Mouse (Mus musculus) neural tube, embryonic 11.5 days (tissue): ENCODE data around the gene Dnaic2. TPM values are rescaled to one million over a fixed set of nuclear protein-coding genes. Genes with fewer than 3 reads are reported as not detected.
A peak's percentile ranks its signal among the peaks of the same experiment; 100 is the strongest.

Experiments used
- ATAC-seq: fragments of 200-750 bp; cut with Nextera tagmentation; 2 replicates; pipeline ENCODE4 v1.8.0; 2017; ENCODE audit warnings: moderate number of reproducible peaks, mild to moderate bottlenecking, moderate TSS enrichment, moderate library complexity; ENCODE audit not compliant: insufficient read depth, low FRiP score, low TSS enrichment
- DNase-seq: peaks from one replicate; pipeline ENCODE4 v3.0.0-alpha.2; 2015; ENCODE audit warnings: low spot score
- H3K27ac ChIP-seq: fragments of 300-500 bp; sonication (generic); 2 replicates; pipeline ENCODE4 v1.5.1; 2014; ENCODE audit warnings: low read depth, mild to moderate bottlenecking, low read length
- H3K27me3 ChIP-seq: fragments of 300-500 bp; sonication (generic); 2 replicates; pipeline ENCODE4 v1.6.1; 2014; ENCODE audit warnings: mild to moderate bottlenecking, low read length, mixed read lengths; ENCODE audit not compliant: control insufficient read depth, insufficient read depth
- H3K36me3 ChIP-seq: fragments of 300-500 bp; sonication (generic); 2 replicates; pipeline ENCODE4 v1.6.1; 2014; ENCODE audit warnings: mild to moderate bottlenecking, low read length, moderate library complexity, mixed read lengths; ENCODE audit not compliant: control insufficient read depth, insufficient read depth
- H3K4me1 ChIP-seq: fragments of 300-500 bp; sonication (generic); 2 replicates; pipeline ENCODE4 v1.6.1; 2014; ENCODE audit warnings: low read length, mixed read lengths; ENCODE audit not compliant: control insufficient read depth, insufficient read depth
- H3K4me2 ChIP-seq: fragments of 300-500 bp; sonication (generic); 2 replicates; pipeline ENCODE4 v1.6.1; 2014; ENCODE audit warnings: low read depth, mild to moderate bottlenecking, moderate library complexity
- H3K4me3 ChIP-seq: fragments of 300-500 bp; sonication (generic); 2 replicates; pipeline ENCODE4 v1.5.1; 2014; ENCODE audit warnings: low read depth, low read length
- H3K9ac ChIP-seq: fragments of 300-500 bp; sonication (generic); 2 replicates; pipeline ENCODE4 v1.6.1; 2014; ENCODE audit warnings: mild to moderate bottlenecking, low read length
- H3K9me3 ChIP-seq: fragments of 300-500 bp; sonication (generic); 2 replicates; pipeline ENCODE4 v1.6.1; 2016; ENCODE audit warnings: low read length; ENCODE audit not compliant: control insufficient read depth
- WGBS: fragments of 180-500 bp; shearing (Covaris S2); extraction: QIAGEN DNeasy Blood & Tissue Kit; methylation state at CpG from one replicate; pipeline ENCODE4 v1.1.7; 2014; 5-methylcytosine and 5-hydroxymethylcytosine counted together
- polyA plus RNA-seq: library from polyadenylated mRNA; unstranded; fragments of >200 nt; fragmentation: Nextera tagmentation; extraction: Ambion mirVana; gene quantifications from 2 replicates; pipeline ENCODE4 v1.2.1, GENCODE M21; 2014

Gene Dnaic2
- polyA plus RNA-seq, 1 experiment from 2014 or later: 2.5 TPM

GRCm38 (mm10) chr11:114794691-114795090, 67.5 kb downstream of the Dnaic2 start:
- H3K27me3 ChIP-seq: peaks cover 34% of the 10 kb centered on the region
- H3K4me1 ChIP-seq: peaks cover 39% of the 10 kb centered on the region
- ATAC-seq (no peak; the same call in 1 of the 2 replicates), DNase-seq (no peak)
- peak overlapping the region; percentile 18 for H3K4me3 ChIP-seq
- H3K27ac ChIP-seq: peak overlapping the region; percentile 98
- H3K36me3 ChIP-seq: no peaks in the 10 kb centered on the region
- peak overlapping the region; percentile 64 for H3K9ac ChIP-seq
- H3K4me2 ChIP-seq: peak overlapping the region; percentile 85
- WGBS: 29% methylated on average over 4 of the region's 4 CpGs
- no peaks in the 10 kb centered on the region for H3K9me3 ChIP-seq

- ATAC-seq (peak; percentile 79), DNase-seq (peak; percentile 90)
- Histone ChIP-seq H3K9ac (peak overlapping the region; percentile 64), H3K9me3 (no peaks in the 10 kb centered on the region), H3K4me3 (peak overlapping the region; percentile 18), H3K4me2 (peak overlapping the region; percentile 85), H3K36me3 (no peaks in the 10 kb centered on the region), H3K4me1 (peaks cover 38% of the 10 kb centered on the region), H3K27me3 (peaks cover 29% of the 10 kb centered on the region), H3K27ac (peak overlapping the region; percentile 98)
- WGBS: 0% methylated on average over 7 of the region's 7 CpGs
Measured at GRCm38 (mm10) chr11:114795231-114795746, 68.1 kb downstream of the Dnaic2 start.

GRCm38 (mm10) chr11:114795848-114796322, 68.7 kb downstream of the Dnaic2 start, which contains the start of gene Btbd17:
TSS of gene Btbd17 (minus strand) at chr11:114795945.
- 2% methylated on average over 4 of the region's 4 CpGs for WGBS
- H3K27me3 ChIP-seq: peaks cover 25% of the 10 kb centered on the region
- H3K4me3 ChIP-seq: peak within 1 kb of the TSS; percentile 18
- peak within 1 kb of the TSS; percentile 98 for H3K27ac ChIP-seq
- H3K4me2 ChIP-seq: peak within 1 kb of the TSS; percentile 85
- H3K9me3 ChIP-seq: no peaks in the 10 kb centered on the region
- DNase-seq: peak; percentile 82
- H3K9ac ChIP-seq: peak within 1 kb of the TSS; percentile 64
- H3K36me3 ChIP-seq: no peaks in the 10 kb centered on the region
- peaks cover 38% of the 10 kb centered on the region for H3K4me1 ChIP-seq
- peak; percentile 90 for ATAC-seq

GRCm38 (mm10) chr11:114797176-114797575, 70.0 kb downstream of the Dnaic2 start:
- H3K27ac ChIP-seq: 0 out of 2 replicates have a peak overlapping the region, but pooled peaks have one; percentile 10
- no peaks in the 10 kb centered on the region for H3K36me3 ChIP-seq
- no peak overlapping the region for H3K4me2 ChIP-seq
- 94% methylated on average over 7 of the region's 7 CpGs for WGBS
- no peak overlapping the region for H3K4me3 ChIP-seq
- H3K4me1 ChIP-seq: peaks cover 31% of the 10 kb centered on the region
- no peak overlapping the region for H3K9ac ChIP-seq
- H3K27me3 ChIP-seq: peaks cover 12% of the 10 kb centered on the region
- DNase-seq (no peak), ATAC-seq (no peak)
- H3K9me3 ChIP-seq: no peaks in the 10 kb centered on the region

- H3K9ac ChIP-seq: no peak overlapping the region
- H3K36me3 ChIP-seq: no peaks in the 10 kb centered on the region
- no peaks in the 10 kb centered on the region for H3K9me3 ChIP-seq
- DNase-seq (no peak), ATAC-seq (no peak)
- WGBS: 87% methylated on average over 3 of the region's 3 CpGs
- no peak overlapping the region for H3K4me3 ChIP-seq
- peaks cover 4% of the 10 kb centered on the region for H3K27me3 ChIP-seq
- H3K27ac ChIP-seq: no peak overlapping the region
- peaks cover 25% of the 10 kb centered on the region for H3K4me1 ChIP-seq
- no peak overlapping the region for H3K4me2 ChIP-seq
Measured at GRCm38 (mm10) chr11:114797981-114798380, 70.8 kb downstream of the Dnaic2 start.

GRCm38 (mm10) chr11:114798624-114799023, 71.4 kb downstream of the Dnaic2 start, which contains the start of gene Gpr142:
TSS of gene Gpr142 (plus strand) at chr11:114798924.
- no peaks in the 10 kb centered on the region for H3K27me3 ChIP-seq
- 91% methylated on average over 3 of the region's 3 CpGs for WGBS
- no peaks in the 10 kb centered on the region for H3K36me3 ChIP-seq
- H3K9me3 ChIP-seq: no peaks in the 10 kb centered on the region
- DNase-seq (no peak), ATAC-seq (no peak)
- no peak within 1 kb of the TSS for H3K9ac ChIP-seq
- no peak within 1 kb of the TSS for H3K4me3 ChIP-seq
- no peak within 1 kb of the TSS for H3K4me2 ChIP-seq
- peaks cover 22% of the 10 kb centered on the region for H3K4me1 ChIP-seq
- H3K27ac ChIP-seq: no peak within 1 kb of the TSS

- H3K4me3 ChIP-seq: no peak overlapping the region
- H3K4me1 ChIP-seq: peaks cover 14% of the 10 kb centered on the region; the same call in 1 of the 2 replicates
- no peak overlapping the region for H3K9ac ChIP-seq
- H3K27me3 ChIP-seq: no peaks in the 10 kb centered on the region
- no peak overlapping the region for H3K27ac ChIP-seq
- no peaks in the 10 kb centered on the region for H3K36me3 ChIP-seq
- no peak overlapping the region for H3K4me2 ChIP-seq
- H3K9me3 ChIP-seq: no peaks in the 10 kb centered on the region
- no peak for ATAC-seq
- 86% methylated on average over 1 of the region's 1 CpGs for WGBS
- DNase-seq: no peak
Measured at GRCm38 (mm10) chr11:114801906-114802305, 74.7 kb downstream of the Dnaic2 start.

GRCm38 (mm10) chr11:114802540-114803267, 75.5 kb downstream of the Dnaic2 start:
- Histone ChIP-seq H3K9ac (no peak overlapping the region), H3K36me3 (no peaks in the 10 kb centered on the region), H3K27ac (no peak overlapping the region), H3K27me3 (no peaks in the 10 kb centered on the region), H3K4me3 (no peak overlapping the region), H3K4me1 (peaks cover 20% of the 10 kb centered on the region; the same call in 1 of the 2 replicates), H3K9me3 (no peaks in the 10 kb centered on the region), H3K4me2 (no peak overlapping the region)
- ATAC-seq: no peak
- 70% methylated on average over 15 of the region's 15 CpGs for WGBS
- no peak for DNase-seq
